Mouse (Mus musculus) retina, adult 2 months (tissue): ENCODE data around the gene Snapc5.
"Not testable (repeated sequence)": the region's sequence is repeated elsewhere in the genome, so short reads cannot be mapped to it uniquely, and the experiment has no call there.

Source experiments
- DNase-seq: peaks from one replicate; pipeline ENCODE4 v3.0.0-alpha.2; 2012; ENCODE audit warnings: low read depth, low spot score

Gene Snapc5

DNA sequence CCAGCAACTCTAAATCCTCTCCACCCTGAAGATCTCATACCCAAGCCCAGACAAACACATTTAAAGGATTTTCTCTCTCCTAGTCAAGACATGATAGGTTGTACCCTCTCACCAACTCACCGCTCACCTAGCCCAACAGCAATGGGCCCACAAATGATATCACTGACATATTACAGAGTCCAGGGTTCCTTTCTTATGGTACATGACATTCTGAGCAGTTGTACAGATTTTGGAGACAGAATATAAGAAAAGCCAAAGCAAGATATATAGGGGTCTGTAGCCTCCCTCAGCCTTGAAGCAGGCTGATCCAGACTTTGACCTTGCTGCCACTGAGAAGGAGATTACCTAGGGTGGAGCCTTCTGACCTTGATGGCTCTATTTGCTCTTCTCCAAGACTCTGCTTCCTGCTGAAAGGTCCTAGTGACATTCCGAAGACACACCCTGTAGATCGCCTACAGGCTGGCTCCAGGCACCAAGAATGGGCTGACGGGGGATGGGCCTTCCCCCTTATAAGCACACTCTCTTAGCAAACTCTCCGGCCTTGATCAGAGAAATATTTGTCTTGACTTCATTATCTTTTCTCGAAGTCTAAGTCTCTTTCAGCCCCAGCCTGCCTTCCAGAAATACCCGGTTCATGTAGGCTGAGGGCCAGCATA, 19.8 kb downstream of the Snapc5 start:
- not testable (repeated sequence) for DNase-seq

GRCm38 (mm10) chr9:64199897-64200296, 20.8 kb downstream of the Snapc5 start:
- no peak for DNase-seq

DNA sequence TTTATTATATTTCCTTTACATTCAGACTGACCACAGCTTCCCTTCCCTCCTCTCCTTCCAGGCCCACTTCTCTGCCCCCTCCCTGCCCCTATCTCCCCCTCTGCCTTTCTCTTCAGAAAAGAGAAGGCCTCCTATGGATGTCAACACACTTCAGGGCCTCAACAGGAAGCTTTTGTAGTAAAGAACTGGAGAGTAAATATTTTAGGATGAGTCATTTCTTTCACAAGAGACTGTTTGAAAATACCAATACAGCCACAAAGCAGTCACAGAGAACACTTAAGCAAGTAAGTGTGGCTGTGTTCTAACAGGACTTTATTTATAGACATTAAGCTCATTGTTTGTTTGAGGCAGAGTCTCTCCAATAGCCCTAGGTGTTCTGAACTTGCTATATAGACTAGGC, 23.3 kb downstream of the Snapc5 start:
- no peak for DNase-seq

DNA sequence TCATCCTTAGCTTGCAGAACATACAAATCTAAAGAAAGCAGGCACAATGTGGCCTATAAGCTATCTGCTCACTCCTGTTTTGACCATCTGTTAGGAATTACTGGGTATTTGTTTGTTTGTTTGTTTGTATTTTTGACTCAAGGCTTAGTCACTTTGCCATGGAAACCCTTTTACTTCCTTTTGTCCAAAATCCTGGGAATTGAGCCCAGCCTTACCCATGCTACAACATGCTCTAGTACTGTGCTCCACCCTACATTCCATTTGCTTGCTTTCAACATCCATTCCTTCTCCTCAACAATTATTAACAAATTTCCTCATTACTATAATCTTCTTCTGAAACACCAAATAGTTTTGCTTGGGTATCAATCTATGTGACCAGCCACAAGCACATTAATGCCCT, 23.8 kb downstream of the Snapc5 start:
- no peak for DNase-seq

DNA sequence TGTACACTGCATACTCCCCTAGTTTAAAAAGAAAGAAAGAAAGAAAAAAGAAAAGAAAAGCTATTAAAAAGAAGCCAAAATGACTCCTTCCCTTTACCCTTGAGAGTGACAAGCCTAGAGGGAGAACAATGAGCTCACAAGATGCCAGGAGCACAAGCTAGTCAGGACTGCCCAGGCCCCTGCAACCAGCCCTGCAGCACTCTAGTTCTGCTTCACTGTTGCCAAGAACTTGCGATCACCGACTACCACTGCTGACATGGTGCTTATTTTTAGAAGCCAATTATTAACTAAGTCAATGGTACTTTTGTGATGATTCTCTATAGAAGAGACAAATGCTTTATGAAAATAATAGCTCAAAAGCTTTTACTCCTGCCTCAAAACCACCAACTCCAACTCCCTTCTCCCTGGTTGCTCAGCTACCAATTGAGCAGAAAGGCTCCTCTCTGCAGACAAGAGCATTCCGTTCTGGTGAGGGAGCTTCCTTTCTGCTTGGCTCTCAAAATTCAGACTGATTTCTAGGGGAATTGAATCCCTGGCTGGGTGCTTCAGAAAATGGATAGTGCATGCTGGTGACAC, 28.5 kb downstream of the Snapc5 start:
- no peak for DNase-seq

- no peak for DNase-seq
Observed at GRCm38 (mm10) chr9:64214452-64214851, 35.4 kb downstream of the Snapc5 start.

GRCm38 (mm10) chr9:64216090-64216489, 37.0 kb downstream of the Snapc5 start:
- DNase-seq = no peak

DNA sequence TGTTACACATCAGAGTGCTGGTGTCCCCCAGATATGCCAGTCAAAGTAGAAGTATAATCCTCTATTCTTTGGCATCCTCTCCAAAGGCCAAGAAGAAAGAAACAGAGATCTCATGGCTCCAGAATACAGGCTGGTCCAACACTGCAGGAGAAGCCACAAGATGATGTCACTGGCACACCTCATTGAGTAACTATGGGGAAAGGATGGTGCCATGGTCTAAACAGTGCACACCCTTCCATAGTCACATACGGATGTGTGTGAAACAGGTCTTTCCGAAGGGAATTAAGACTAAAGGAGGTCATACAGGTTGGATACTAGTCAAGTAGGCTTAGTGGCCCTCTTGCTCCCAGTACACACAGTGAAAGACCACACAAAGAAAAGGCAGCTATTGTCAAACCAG, 37.6 kb downstream of the Snapc5 start:
- no peak for DNase-seq

DNA sequence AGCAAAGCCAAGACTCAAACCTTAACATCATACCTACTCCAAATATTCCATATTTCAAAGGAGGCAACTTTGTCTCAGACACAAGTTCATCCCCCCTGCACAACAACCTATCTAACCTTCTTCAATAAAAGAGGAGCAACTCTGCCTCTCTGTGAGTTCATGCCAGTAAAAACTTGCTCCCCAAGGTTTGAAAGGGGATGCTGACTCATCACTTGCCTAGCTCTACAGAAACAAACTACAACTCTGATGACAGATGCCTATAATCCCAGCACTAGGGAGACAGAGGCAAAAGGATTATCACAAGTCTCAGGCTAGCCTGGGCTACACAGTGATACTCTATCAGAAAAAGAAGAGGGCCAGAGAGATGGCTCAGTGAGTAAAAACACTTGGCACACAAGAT, 38.8 kb downstream of the Snapc5 start:
- no peak for DNase-seq

DNA sequence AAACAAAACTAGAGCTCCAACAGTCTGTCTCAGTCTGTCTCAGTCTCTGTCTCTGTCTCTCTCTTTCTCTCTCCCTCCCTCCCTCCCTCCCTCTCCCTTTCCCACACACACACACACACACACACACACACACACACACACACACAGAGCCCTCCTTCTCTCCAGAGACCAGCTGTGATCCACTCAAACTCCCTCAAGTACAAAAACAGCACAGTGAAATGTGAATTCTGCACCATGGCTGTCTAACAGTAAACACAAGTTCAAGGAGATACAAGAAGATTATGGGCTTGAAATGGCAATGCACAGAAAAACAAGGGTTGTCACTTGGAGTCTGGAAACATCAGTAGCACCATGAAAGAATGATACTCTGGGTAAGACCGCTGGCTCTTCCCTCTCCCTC, 40.2 kb downstream of the Snapc5 start:
- DNase-seq = no peak

DNA sequence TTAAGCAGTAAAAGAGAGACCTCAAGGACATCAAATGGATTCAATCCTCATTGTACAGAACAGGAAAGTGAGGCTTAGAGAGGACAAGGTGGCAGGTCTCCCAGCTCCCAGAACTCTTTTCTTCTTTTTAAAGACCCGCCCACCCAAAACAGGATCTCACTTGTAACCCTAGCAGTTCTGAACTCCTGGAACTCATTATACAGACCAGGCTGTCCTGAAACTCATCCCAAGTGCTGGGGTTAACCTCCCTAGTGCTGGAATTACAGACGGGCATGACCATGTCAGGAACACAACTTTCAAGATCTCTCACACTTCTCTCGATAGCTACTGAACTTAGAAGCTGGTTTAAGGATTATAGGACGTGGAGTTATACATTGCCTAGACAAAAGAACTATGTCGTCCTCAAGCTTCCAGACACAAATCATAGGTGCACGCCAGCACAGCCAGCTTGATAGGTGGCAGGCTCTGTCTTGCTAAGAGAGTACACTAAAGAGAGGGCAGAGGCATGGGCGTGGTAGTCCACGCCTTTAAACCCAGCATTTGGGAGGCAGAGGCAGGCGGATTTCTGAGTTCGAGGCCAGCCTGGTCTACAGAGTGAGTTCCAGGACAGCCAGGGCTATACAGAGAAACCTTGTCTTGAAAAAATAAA, 40.8 kb downstream of the Snapc5 start:
- no peak for DNase-seq

DNA sequence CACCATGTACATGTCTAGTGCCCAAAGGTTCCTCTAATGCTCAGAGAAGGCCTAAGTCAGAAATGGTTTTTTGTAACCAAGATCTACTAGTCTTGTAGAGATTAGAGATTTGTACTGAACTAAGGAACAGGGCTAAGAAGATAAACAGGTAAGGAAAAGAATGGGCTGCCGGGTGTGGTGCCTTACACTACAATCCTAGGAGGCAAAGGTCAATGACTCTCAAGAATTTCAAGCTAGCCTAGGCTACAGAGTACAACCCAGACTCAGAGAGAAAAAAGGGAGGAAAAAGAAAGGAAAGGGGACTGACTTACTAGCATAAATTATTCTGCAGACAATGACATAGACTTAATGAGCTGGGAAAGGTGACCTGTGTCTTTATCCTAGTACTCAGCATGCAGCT, 41.5 kb downstream of the Snapc5 start:
- DNase-seq = no peak

- DNase-seq = no peak
Observed at GRCm38 (mm10) chr9:64221480-64221879, 42.4 kb downstream of the Snapc5 start.

DNA sequence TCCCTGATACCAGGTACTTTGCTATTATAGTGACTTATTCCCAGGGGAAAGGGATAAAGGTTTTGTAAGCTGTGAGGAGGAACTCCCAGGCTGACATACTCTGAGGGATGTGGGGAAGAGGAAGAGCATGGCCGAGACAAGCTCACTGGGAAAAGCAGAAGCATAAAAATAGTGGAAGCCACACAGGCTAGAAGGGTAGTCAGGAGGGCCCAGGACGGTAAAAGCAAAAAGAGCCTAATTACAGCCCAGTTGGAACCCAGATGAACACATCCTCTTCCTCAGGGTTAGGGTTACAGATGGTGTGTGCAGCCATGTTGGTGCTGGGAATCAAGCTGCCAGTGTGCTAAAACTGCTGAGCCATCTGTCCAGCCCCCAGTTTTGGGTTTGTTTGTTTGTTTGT, 43.0 kb downstream of the Snapc5 start:
- DNase-seq = no peak

DNA sequence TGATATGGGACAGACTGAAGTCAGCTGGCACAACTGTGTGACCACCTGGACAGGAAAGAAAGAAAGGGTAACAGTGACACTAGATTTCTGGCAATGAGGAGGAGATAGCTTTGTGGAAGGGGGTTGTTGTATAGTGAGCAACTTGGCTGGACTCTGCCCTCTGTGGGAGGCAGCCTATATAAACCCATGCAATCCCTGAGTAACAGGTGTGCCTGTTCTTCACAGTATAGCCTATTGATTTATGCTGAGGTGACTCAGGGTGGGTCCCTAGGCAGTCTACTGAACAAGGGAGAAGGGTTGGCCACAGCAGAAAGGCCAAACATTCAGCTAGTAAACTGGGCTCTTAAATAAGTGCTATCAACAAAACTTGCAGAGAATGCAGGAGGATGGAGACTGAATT, 46.7 kb downstream of the Snapc5 start:
- no peak for DNase-seq

- DNase-seq = no peak
Observed at GRCm38 (mm10) chr9:64227736-64228135, 48.7 kb downstream of the Snapc5 start.

- DNase-seq = no peak
Observed at GRCm38 (mm10) chr9:64228972-64229371, 49.9 kb downstream of the Snapc5 start.

DNA sequence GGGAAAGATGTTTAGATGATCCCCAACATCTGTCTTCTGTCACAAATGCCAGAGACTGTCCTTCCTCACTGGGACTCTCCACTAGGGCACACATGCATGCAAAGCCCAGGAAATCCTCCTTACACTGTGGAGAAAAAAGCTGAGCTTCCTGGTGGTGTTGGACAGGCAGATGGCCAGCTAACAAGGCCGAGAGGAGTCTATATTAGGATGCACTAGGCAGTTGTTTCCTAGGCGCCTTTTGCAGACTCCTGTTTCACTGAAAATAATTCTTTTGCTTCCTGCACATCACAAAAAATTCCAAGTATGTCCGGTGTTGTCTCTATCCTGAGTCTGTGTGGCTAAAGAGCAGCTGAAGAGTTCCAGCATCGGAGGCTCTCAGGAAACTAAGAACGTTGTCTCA, 52.1 kb downstream of the Snapc5 start:
- no peak for DNase-seq

DNA sequence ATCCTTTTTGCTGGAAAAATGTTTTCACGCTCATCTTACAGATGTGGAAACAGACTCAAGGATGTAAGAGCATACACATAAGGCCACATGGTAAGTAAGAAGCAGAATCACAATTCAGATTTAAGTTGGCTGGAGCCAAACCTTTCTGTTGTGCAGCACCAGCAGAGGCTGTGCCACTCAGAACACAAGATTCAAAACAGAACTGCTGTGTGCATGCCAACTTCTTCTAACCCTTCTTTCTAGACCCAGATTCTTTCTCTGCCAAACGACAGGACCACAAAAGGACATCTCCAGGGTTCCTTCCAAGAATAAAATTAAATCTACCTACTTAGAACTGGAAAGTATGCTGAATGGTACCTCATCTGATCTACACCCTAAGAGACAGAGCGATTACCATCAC, 52.6 kb downstream of the Snapc5 start:
- no peak for DNase-seq

GRCm38 (mm10) chr9:64232257-64232957, 53.3 kb downstream of the Snapc5 start:
- no peak for DNase-seq
